Mouse (Mus musculus) heart, embryonic 16.5 days (tissue): Measurements from ENCODE around the gene Sh3bp1. TPM values are rescaled to one million over a fixed set of nuclear protein-coding genes. Genes with fewer than 3 reads are reported as not detected.
A peak's percentile ranks its signal among the peaks of the same experiment; 100 is the strongest.

ENCODE experiments used
- ATAC-seq: fragments of 200-750 bp; cut with Nextera tagmentation; replicated peaks from 2 replicates; pipeline ENCODE4 v1.8.0; 2017; ENCODE audit warnings: moderate number of reproducible peaks; ENCODE audit not compliant: insufficient read depth, low FRiP score; ENCODE audit errors: extremely low read depth
- H3K27ac ChIP-seq: fragments of 300-500 bp; sonication (generic); 2 replicates; pipeline ENCODE4 v1.5.1; 2014; ENCODE audit warnings: mild to moderate bottlenecking, low read length, control low read depth, moderate library complexity
- H3K27me3 ChIP-seq: fragments of 300-500 bp; sonication (generic); 2 replicates; pipeline ENCODE4 v1.6.1; 2014; ENCODE audit warnings: low read length, mixed read lengths; ENCODE audit not compliant: control insufficient read depth, insufficient read depth
- H3K36me3 ChIP-seq: fragments of 300-500 bp; sonication (generic); 2 replicates; pipeline ENCODE4 v1.6.1; 2014; ENCODE audit not compliant: control insufficient read depth, insufficient read depth
- H3K4me1 ChIP-seq: fragments of 300-500 bp; sonication (generic); 2 replicates; pipeline ENCODE4 v1.6.1; 2014; ENCODE audit warnings: low read length, mixed read lengths; ENCODE audit not compliant: control insufficient read depth, insufficient read depth
- H3K4me2 ChIP-seq: fragments of 300-500 bp; sonication (generic); 2 replicates; pipeline ENCODE4 v1.6.1; 2014; ENCODE audit warnings: low read depth, mild to moderate bottlenecking, control low read depth, low read length
- H3K4me3 ChIP-seq: fragments of 300-500 bp; sonication (generic); 2 replicates; pipeline ENCODE4 v1.5.1; 2014; ENCODE audit warnings: mild to moderate bottlenecking, control low read depth, low read length
- H3K9ac ChIP-seq: fragments of 300-500 bp; sonication (generic); 2 replicates; pipeline ENCODE4 v1.6.1; 2014; ENCODE audit warnings: low read length, control low read depth
- H3K9me3 ChIP-seq: fragments of 300-500 bp; sonication (generic); replicated peaks from 2 replicates; pipeline ENCODE4 v1.6.1; 2016; ENCODE audit warnings: low read length; ENCODE audit not compliant: control insufficient read depth
- WGBS: fragments of 180-500 bp; shearing (Covaris S2); extraction: QIAGEN DNeasy Blood & Tissue Kit; methylation state at CpG from one replicate; pipeline ENCODE4 v1.1.7; 2014; 5-methylcytosine and 5-hydroxymethylcytosine counted together
- polyA plus RNA-seq: library from polyadenylated mRNA; unstranded; fragments of >200 nt; fragmentation: Nextera tagmentation; extraction: Ambion mirVana; gene quantifications from 2 replicates; pipeline ENCODE4 v1.2.1, GENCODE M21; 2015

The Sh3bp1 gene
- polyA plus RNA-seq, 1 experiment from 2014 or later = 19.8 TPM

DNA sequence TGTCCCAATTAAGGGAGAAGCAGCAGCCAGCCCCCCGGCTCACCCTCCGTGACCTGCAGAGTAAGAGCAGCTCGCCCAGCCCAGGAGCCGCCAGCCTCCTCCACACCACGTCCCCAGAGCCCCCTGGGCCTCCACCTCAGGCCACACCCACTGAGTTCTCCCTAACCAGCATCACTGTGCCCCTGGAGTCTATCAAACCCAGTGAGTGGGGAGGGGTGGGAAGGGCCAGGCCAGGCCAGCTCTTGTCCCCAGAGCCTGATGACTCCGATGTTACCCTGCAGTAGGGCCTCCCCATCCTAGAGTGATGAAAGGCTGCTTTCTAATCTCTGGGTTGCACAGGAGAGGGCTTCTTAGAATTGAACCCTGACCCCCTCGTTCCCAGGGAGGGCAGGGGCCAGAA lies 7.1 kb upstream of the Sh3bp1 start:
- Histone ChIP-seq H3K4me1 (peaks cover 38% of the 10 kb centered on the region), H3K4me2 (no peak overlapping the region), H3K36me3 (peaks cover 22% of the 10 kb centered on the region), H3K9me3 (no peaks in the 10 kb centered on the region), H3K27ac (no peak overlapping the region), H3K27me3 (no peaks in the 10 kb centered on the region), H3K9ac (peak overlapping the region; percentile 3; the same call in 1 of the 2 replicates), H3K4me3 (no peak overlapping the region)
- ATAC-seq = no peak
- WGBS = 49% methylated on average over 7 of the region's 7 CpGs

GRCm38 (mm10) chr15:78894726-78895125 lies 4.8 kb upstream of the Sh3bp1 start:
- Histone ChIP-seq H3K4me3 (no peak overlapping the region), H3K4me2 (no peak overlapping the region), H3K27me3 (no peaks in the 10 kb centered on the region), H3K36me3 (peaks cover 11% of the 10 kb centered on the region), H3K4me1 (peaks cover 48% of the 10 kb centered on the region), H3K9me3 (no peaks in the 10 kb centered on the region), H3K9ac (no peak overlapping the region), H3K27ac (peak overlapping the region; percentile 33)
- no peak for ATAC-seq
- 59% methylated on average over 13 of the region's 13 CpGs for WGBS

DNA sequence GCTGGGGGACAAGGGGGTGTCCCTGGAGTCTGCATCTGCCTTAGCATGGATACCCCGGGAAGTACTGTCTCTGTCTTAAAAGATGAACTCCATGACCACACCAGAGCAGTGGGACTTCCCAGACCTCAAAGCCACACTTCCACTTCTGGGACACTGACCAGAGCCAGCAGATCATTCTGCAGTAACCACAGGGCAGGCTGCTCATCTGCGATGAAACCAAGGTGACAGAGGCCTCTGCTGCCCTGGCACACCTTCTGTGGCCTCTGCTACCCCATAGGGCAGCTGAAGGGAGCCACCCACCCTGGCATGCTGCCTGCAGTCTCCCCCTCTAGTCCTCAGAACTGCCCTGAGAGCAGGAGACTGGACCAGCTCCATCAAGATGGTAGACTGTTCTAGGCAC lies 3.8 kb upstream of the Sh3bp1 start:
- peak overlapping the region; percentile 9; the same call in 1 of the 2 replicates for H3K27ac ChIP-seq
- no peak overlapping the region for H3K4me3 ChIP-seq
- peaks cover 11% of the 10 kb centered on the region for H3K36me3 ChIP-seq
- no peak overlapping the region for H3K4me2 ChIP-seq
- H3K9ac ChIP-seq = no peak overlapping the region
- 62% methylated on average over 2 of the region's 2 CpGs for WGBS
- no peaks in the 10 kb centered on the region for H3K27me3 ChIP-seq
- no peak for ATAC-seq
- H3K4me1 ChIP-seq = peaks cover 51% of the 10 kb centered on the region
- no peaks in the 10 kb centered on the region for H3K9me3 ChIP-seq

DNA sequence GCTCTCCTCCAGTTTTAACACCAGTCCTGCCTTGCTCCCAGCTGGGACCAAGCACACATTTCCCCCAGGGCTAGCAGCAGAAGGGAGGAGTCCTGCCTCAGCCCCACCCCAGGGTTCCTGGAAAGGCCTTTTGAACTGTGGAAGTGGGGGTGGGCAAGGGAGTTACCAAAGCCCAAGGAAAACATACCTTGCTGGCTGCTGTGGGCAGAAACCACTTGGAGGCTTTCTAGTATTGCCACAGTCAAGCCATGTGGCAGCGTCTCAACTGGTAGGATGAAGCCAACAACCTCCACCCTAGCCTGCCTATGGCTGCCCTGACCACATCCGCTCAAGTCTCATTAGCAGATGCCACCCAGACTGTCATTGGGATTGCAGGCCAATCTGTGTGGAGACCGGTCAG lies 3.4 kb upstream of the Sh3bp1 start:
- Histone ChIP-seq H3K9ac (no peak overlapping the region), H3K27me3 (no peaks in the 10 kb centered on the region), H3K27ac (peak overlapping the region; percentile 9; the same call in 1 of the 2 replicates), H3K4me2 (no peak overlapping the region), H3K36me3 (peaks cover 9% of the 10 kb centered on the region), H3K4me1 (peaks cover 55% of the 10 kb centered on the region), H3K4me3 (no peak overlapping the region), H3K9me3 (no peaks in the 10 kb centered on the region)
- 81% methylated on average over 3 of the region's 3 CpGs for WGBS
- no peak for ATAC-seq

- no peak overlapping the region for H3K4me2 ChIP-seq
- ATAC-seq = no peak
These were observed 2.1 kb upstream of the Sh3bp1 start for GRCm38 (mm10) chr15:78897488-78897887.

DNA sequence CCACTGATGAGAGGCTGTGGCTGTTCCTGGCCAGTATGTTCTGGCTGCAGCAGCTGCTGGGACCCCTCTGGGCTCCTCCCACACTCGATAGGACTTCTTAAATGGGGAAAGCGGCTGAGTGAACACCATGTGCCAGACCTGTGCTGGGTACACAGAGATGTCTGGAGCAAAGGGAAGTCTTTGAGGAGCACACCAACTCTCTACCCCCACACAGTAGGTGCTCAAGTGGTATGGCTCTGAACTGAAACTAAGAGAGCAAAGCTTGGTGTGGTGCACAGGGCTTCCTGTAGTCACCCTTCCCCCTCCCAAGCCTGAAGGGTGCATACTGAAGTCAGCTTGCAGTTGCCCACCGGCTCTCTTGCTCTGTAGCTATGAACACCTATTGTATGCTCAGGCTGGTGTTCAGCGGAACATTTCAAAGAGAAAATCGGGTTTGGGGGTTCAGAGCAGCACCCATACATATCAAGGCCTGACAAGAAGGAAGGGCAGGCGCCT lies 1.0 kb upstream of the Sh3bp1 start:
- peak overlapping the region; percentile 60 for H3K27ac ChIP-seq
- no peak; the same call in 1 of the 2 replicates for ATAC-seq
- 0 out of 2 replicates have a peak, but pooled peaks cover 3% of the 10 kb centered on the region for H3K36me3 ChIP-seq
- H3K27me3 ChIP-seq = no peaks in the 10 kb centered on the region
- peaks cover 49% of the 10 kb centered on the region for H3K4me1 ChIP-seq
- H3K4me3 ChIP-seq = peak overlapping the region; percentile 10; the same call in 1 of the 2 replicates
- H3K9ac ChIP-seq = peak overlapping the region; percentile 17; the same call in 1 of the 2 replicates
- H3K4me2 ChIP-seq = peak overlapping the region; percentile 89
- no peaks in the 10 kb centered on the region for H3K9me3 ChIP-seq
- 40% methylated on average over 6 of the region's 6 CpGs for whole genome bisulfite sequencing

More at GRCm38 (mm10) chr15:78897488-78897887, 2.1 kb upstream of the Sh3bp1 start:
- Histone ChIP-seq H3K9ac (no peak overlapping the region), H3K27ac (no peak overlapping the region), H3K4me1 (peaks cover 52% of the 10 kb centered on the region), H3K36me3 (0 out of 2 replicates have a peak, but pooled peaks cover 4% of the 10 kb centered on the region), H3K9me3 (no peaks in the 10 kb centered on the region), H3K27me3 (no peaks in the 10 kb centered on the region), H3K4me3 (no peak overlapping the region)
- WGBS = 84% methylated on average over 4 of the region's 4 CpGs

DNA sequence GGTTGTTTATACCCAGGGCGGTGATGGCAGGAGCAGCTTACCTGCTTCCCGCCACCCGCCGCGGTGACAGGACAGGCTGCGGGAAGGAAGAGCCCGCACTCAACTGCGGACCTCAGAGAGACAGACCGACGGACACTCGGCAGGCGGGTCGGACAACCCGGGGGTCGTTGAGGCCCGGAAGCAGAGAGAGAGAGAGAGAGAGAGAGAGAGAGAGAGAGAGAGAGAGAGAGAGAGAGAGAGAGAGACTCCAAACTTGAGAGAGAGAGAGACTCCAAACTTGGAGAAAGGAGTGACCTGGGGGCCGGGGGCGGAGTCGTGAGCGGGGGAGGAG lies 194 bp upstream of the Sh3bp1 start, which contains the start of gene Gm49510:
Gene Gm49510, plus strand, starts transcription at position 259 of the 331 bp plus-strand sequence.
- Histone ChIP-seq H3K27me3 (no peaks in the 10 kb centered on the region), H3K4me1 (peaks cover 41% of the 10 kb centered on the region), H3K4me2 (peak within 1 kb of the TSS; percentile 89), H3K9ac (peak within 1 kb of the TSS; percentile 86), H3K9me3 (no peaks in the 10 kb centered on the region), H3K36me3 (no peaks in the 10 kb centered on the region; the same call in 1 of the 2 replicates), H3K27ac (peak within 1 kb of the TSS; percentile 80), H3K4me3 (peak within 1 kb of the TSS; percentile 83)
- ATAC-seq = no peak
- WGBS = 2% methylated on average over 20 of the region's 20 CpGs

DNA sequence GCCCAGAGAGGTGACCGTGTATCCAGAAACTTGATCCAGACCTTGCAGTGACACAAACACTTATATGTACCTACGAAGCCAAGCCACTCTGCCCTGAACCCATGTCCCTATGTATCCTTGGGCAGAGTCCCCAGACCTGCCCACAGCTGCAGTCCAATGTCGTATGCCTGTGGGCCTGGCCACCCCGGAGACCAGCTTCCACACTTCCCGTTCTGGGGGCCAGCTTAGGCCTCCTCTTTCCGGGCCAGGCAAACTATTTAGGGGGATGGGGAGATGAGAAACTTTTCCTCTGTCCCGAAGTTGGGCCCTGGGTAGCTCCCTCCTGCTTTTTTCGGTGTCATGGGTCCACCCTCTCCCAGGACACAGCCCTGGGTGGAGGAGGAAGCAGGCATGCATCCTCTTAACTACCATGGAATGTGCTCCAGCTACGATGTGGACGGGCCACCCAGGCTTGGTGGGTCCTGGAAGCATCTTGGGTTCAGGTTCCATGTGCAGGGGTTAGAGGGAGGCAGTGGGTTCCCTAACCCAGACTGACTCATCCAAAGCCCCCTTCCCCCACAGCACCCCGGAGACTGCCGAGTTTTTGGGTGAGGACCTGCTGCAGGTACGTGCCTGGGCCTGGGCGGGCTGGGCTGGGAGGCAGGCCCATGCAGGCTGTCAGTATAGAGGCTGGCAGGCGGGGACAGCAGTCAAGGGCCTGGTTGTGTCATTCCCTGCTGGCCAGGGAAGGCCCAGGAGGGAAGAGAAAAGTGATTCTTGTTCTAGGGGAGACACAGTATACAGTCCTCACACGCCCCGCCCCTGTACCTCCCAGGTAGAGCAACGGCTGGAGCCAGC lies 1.2 kb downstream of the Sh3bp1 start:
- no peaks in the 10 kb centered on the region for H3K9me3 ChIP-seq
- no peaks in the 10 kb centered on the region for H3K27me3 ChIP-seq
- peak overlapping the region; percentile 80 for H3K27ac ChIP-seq
- 21% methylated on average over 18 of the region's 18 CpGs for WGBS
- peak overlapping the region; percentile 89 for H3K4me2 ChIP-seq
- H3K9ac ChIP-seq = peak overlapping the region; percentile 86
- ATAC-seq = no peak
- peak overlapping the region; percentile 83 for H3K4me3 ChIP-seq
- peaks cover 41% of the 10 kb centered on the region for H3K4me1 ChIP-seq
- peaks cover 6% of the 10 kb centered on the region; the same call in 1 of the 2 replicates for H3K36me3 ChIP-seq

DNA sequence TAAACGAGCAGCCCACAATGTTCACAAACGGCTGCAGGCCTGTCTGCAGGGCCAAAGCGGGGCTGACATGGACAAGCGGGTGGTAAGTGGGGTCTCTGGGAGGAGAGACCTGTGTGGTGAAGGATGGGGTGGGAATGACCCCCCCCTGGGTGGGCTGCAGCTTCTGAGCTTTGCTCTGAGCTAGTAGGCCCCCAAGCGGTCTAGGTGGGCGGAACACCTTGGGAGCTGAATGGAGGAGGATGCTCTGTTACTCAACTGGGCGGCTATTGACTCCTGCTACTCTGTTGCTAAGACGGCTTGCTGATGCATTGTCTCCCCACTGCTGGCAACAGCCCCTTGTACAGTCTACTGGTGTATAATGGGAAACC lies 1.8 kb downstream of the Sh3bp1 start:
- no peaks in the 10 kb centered on the region for H3K9me3 ChIP-seq
- 62% methylated on average over 8 of the region's 8 CpGs for WGBS
- H3K9ac ChIP-seq = peak overlapping the region; percentile 86
- ATAC-seq = no peak
- peaks cover 39% of the 10 kb centered on the region for H3K4me1 ChIP-seq
- peak overlapping the region; percentile 80; the same call in 1 of the 2 replicates for H3K27ac ChIP-seq
- H3K27me3 ChIP-seq = no peaks in the 10 kb centered on the region
- peaks cover 10% of the 10 kb centered on the region for H3K36me3 ChIP-seq
- peak overlapping the region; percentile 83 for H3K4me3 ChIP-seq
- peak overlapping the region; percentile 89 for H3K4me2 ChIP-seq
